Mouse (Mus musculus) liver, embryonic 14.5 days (tissue): ENCODE results near the gene Atp6v1c2. TPM values are rescaled to one million over a fixed set of nuclear protein-coding genes. Genes with fewer than 3 reads are reported as not detected.

Source experiments
- ATAC-seq: fragments of 200-750 bp; cut with Nextera tagmentation; 2 replicates; pipeline ENCODE4 v1.8.0; 2017; ENCODE audit warnings: moderate number of reproducible peaks, mild to moderate bottlenecking, moderate library complexity; ENCODE audit not compliant: insufficient read depth
- DNase-seq, 3 experiments: peaks; one replicate each; pipeline ENCODE4 v3.0.0-alpha.2; 2012 to 2013; ENCODE audit warnings: low read depth in 3 of 3, low spot score in 3 of 3
- H3K27ac ChIP-seq: fragments of 300-500 bp; sonication (generic); 2 replicates; pipeline ENCODE4 v1.5.1; 2014; ENCODE audit warnings: moderate library complexity, mild to moderate bottlenecking, control low read depth, inconsistent platforms
- H3K27me3 ChIP-seq: fragments of 300-500 bp; sonication (generic); 2 replicates; pipeline ENCODE4 v1.6.1; 2014; ENCODE audit warnings: mild to moderate bottlenecking, low read length, moderate library complexity; ENCODE audit not compliant: control insufficient read depth, insufficient read depth
- H3K36me3 ChIP-seq: fragments of 300-500 bp; sonication (generic); replicated peaks from 2 replicates; pipeline ENCODE4 v1.6.1; 2014; ENCODE audit warnings: low read depth; ENCODE audit not compliant: control insufficient read depth, insufficient read depth
- H3K4me1 ChIP-seq, 2 experiments: fragments of 200-500 bp in 1 of 2; fragments of 300-500 bp in 1 of 2; sonication (generic) in 1 of 2; replicated peaks; 2 replicates each; pipeline ENCODE4 v1.6.1; 2012 to 2014; ENCODE audit warnings: antibody characterized with exemption in 1 of 2, inconsistent platforms in 1 of 2, low read length in 1 of 2; ENCODE audit not compliant: control insufficient read depth in 2 of 2, insufficient read depth in 2 of 2
- H3K4me2 ChIP-seq: fragments of 300-500 bp; sonication (generic); 2 replicates; pipeline ENCODE4 v1.6.1; 2014; ENCODE audit warnings: low read depth, mild to moderate bottlenecking, control low read depth, moderate library complexity
- H3K4me3 ChIP-seq, 2 experiments: fragments of 200-500 bp in 1 of 2; fragments of 300-500 bp in 1 of 2; sonication (generic) in 1 of 2; 2 replicates each; pipeline ENCODE4 v1.5.1; 2012 to 2014; ENCODE audit warnings: low read depth in 2 of 2, low read length in 2 of 2, mild to moderate bottlenecking in 2 of 2, control low read depth in 1 of 2, inconsistent platforms in 1 of 2, moderate library complexity in 1 of 2; ENCODE audit not compliant: insufficient read depth in 1 of 2
- H3K9ac ChIP-seq: fragments of 300-500 bp; sonication (generic); replicated peaks from 2 replicates; pipeline ENCODE4 v1.6.1; 2014; ENCODE audit warnings: mild to moderate bottlenecking, control low read depth, moderate library complexity
- H3K9me3 ChIP-seq: fragments of 300-500 bp; sonication (generic); 2 replicates; pipeline ENCODE4 v1.6.1; 2016; ENCODE audit warnings: low read length, mixed read lengths; ENCODE audit not compliant: control insufficient read depth
- CTCF ChIP-seq: IDR thresholded peaks from 2 replicates; pipeline ENCODE4 v1.5.1; 2016; ENCODE audit warnings: antibody characterized with exemption, low read depth, control low read depth
- EP300 ChIP-seq: IDR thresholded peaks from 2 replicates; pipeline ENCODE4 v1.6.1; 2016; ENCODE audit warnings: antibody characterized with exemption, low read depth
- WGBS: fragments of 180-500 bp; shearing (Covaris S2); extraction: QIAGEN DNeasy Blood & Tissue Kit; methylation state at CpG from one replicate; pipeline ENCODE4 v1.1.7; 2014; ENCODE audit not compliant: insufficient replicate concordance; 5-methylcytosine and 5-hydroxymethylcytosine counted together
- polyA plus RNA-seq, 2 experiments: library from polyadenylated mRNA; depleted of rRNA in 1 of 2; stranded (reverse) in 1 of 2; unstranded in 1 of 2; fragments of >200 nt; fragmentation: Nextera tagmentation in 1 of 2; extraction: Ambion mirVana in 1 of 2; gene quantifications; 2 replicates each; pipeline versions ENCODE4 v1.2.1 to v1.2.3; 2012 to 2014

Atp6v1c2 gene
- polyA plus RNA-seq, 2 experiments = 0.02 TPM; not detected in 1

DNA sequence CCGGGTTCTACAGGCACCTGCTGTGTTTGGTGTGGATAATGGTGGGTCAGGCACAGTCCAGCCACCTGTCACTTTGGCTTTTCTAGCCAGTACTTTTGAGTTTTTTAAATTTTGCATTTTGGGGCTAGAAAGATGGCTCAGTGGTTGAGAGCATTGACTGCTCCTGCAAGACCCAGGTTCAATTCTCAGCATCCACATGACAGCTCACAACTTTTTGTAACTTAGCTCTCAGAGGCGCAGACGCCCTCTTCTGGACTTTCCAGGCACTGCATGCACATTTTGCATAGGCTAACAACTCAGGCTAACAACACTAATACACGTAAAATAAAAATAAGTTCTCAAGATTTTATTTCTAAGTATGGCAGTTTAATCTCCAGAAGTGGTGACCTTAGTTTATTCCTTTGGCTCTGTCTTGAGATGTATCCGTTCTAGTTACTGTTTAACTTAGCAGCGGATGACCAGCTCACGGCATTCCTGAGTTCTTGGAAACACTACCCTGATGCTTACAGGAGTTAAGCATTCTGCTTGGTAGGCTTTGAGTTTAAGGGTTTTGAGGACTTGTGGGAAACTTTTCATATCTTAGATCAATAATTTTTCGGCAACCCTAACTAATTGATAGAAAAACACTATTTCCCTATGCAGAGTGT is 42.6 kb upstream of the Atp6v1c2 start:
- ATAC-seq = no peak
- TF ChIP-seq CTCF (peak; percentile 73), EP300 (no peak)
- DNase-seq = no peak
- H3K9ac ChIP-seq = no peak overlapping the region
- H3K4me3 ChIP-seq = no peak overlapping the region
- no peak overlapping the region for H3K4me2 ChIP-seq
- no peaks in the 10 kb centered on the region for H3K4me1 ChIP-seq
- no peaks in the 10 kb centered on the region for H3K9me3 ChIP-seq
- H3K27me3 ChIP-seq = no peaks in the 10 kb centered on the region
- 78% methylated on average over 8 of the region's 8 CpGs for WGBS
- no peak overlapping the region for H3K27ac ChIP-seq
- peaks cover 26% of the 10 kb centered on the region for H3K36me3 ChIP-seq

DNA sequence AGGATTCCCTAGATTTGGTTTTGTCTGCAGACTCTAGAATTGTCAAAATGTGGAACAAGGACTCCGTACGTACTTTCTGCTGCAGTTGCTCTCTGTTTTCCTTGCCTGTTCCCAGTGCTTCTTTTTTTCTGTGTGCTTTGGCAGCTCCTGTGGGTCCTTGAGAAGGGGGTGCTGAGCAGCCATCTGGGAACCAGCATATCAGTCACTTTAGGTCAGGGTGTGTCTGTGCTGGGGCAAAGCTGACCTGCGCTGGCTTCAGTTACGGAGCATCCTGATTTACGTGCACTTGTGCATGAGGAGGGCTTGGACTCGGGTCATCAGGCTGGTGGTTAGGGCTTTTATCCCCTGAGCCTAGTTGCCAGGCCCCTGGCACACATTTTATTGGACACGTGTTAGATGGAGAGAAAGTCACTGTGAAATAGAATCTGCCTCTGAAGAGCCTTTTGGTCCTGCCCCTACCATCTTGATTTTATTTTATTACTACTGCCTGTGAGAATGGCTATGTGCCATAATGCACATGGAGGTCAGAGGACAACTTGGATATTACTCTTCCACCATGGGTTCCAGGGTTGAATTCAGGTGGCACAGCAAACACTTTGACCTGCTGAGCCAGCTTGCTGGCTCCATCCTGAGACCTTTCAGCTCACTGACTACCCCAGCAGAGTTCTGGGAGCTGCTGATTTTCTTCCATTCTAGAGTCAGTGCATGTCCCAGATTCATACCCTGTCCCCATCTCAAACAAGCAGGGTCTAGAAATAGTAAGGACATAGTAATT is 40.6 kb upstream of the Atp6v1c2 start:
- DNase-seq = no peak
- TF ChIP-seq EP300 (no peak), CTCF (no peak)
- WGBS = 80% methylated on average over 7 of the region's 7 CpGs
- H3K4me1 ChIP-seq = no peaks in the 10 kb centered on the region
- no peak overlapping the region for H3K4me2 ChIP-seq
- no peak overlapping the region for H3K9ac ChIP-seq
- H3K27me3 ChIP-seq = no peaks in the 10 kb centered on the region
- no peak for ATAC-seq
- H3K27ac ChIP-seq = no peak overlapping the region
- H3K4me3 ChIP-seq = no peak overlapping the region
- H3K36me3 ChIP-seq = peaks cover 26% of the 10 kb centered on the region
- no peaks in the 10 kb centered on the region for H3K9me3 ChIP-seq

DNA sequence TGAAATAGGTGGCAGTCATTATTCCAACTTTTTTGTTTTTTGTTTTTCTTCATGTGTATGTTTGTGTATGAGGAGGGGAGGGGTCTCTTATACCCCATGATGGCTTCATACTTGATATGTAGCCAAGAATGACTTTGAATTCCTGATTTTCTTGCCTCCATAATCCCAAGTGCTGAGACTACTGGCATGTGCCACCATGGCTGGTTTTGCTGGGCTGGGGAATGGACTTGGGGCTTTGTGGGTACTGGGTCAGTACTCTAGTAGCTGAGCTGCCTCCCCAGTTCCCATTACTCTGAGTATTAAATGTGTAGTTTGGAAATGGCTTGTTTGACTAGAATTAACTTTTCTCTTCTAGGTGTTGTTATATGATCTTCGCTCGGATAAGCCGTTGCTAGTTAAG is 40.0 kb upstream of the Atp6v1c2 start:
- Histone ChIP-seq H3K4me3 (no peak overlapping the region), H3K27me3 (no peaks in the 10 kb centered on the region), H3K9me3 (no peaks in the 10 kb centered on the region), H3K27ac (no peak overlapping the region), H3K9ac (no peak overlapping the region), H3K4me1 (no peaks in the 10 kb centered on the region), H3K4me2 (no peak overlapping the region), H3K36me3 (peaks cover 28% of the 10 kb centered on the region)
- 95% methylated on average over 3 of the region's 3 CpGs for WGBS
- TF ChIP-seq EP300 = no peak
- no peak for TF ChIP-seq CTCF
- no peak for ATAC-seq
- no peak for DNase-seq

DNA sequence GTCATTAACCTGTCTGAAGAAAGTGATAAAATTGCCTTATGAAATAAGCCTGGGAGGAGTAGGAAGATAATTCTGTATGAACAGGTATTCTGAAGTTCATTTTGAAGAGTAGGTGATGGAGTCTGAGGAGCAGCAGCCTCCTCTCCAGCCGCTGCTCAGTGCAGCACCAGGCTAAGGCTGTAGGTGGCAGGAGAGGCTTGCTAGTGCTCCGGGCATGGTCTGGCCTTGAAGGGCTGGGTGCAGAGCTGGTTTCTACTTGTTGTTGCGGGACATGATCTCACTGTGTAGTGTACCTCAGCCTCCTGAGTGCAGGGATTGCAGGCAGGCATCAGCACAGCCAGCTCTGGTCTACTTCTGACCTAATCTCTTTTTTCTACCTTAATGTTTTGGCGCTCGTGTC is 37.8 kb upstream of the Atp6v1c2 start:
- Histone ChIP-seq H3K4me3 (no peak overlapping the region), H3K9ac (no peak overlapping the region), H3K9me3 (no peaks in the 10 kb centered on the region), H3K4me1 (no peaks in the 10 kb centered on the region), H3K4me2 (no peak overlapping the region), H3K27me3 (no peaks in the 10 kb centered on the region), H3K27ac (no peak overlapping the region), H3K36me3 (peaks cover 29% of the 10 kb centered on the region)
- ATAC-seq (no peak), DNase-seq (no peak)
- TF ChIP-seq CTCF (peak; percentile 88), EP300 (no peak)
- 63% methylated on average over 5 of the region's 5 CpGs for WGBS

DNA sequence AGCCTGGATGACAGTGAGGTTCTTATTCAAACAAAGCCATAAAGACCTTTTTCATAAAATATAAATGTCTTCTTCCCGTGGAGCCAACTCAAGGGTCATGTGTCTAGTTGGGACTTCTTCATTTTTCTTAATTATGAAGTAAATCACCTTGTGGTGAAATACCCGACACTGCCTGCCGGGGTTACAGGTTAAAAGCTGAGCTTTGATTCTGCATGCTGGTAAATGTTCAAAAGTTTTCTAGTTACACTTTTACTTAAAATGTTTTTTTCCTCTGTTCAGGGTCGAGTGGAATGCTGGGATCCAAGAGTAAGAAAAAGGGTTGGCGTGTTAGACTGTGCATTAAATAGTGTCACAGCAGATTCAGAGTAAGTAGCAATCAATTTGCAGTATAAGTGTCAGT is 33.2 kb upstream of the Atp6v1c2 start:
- Histone ChIP-seq H3K4me3 (no peak overlapping the region), H3K36me3 (peaks cover 34% of the 10 kb centered on the region), H3K27ac (no peak overlapping the region), H3K9me3 (no peaks in the 10 kb centered on the region), H3K9ac (no peak overlapping the region), H3K4me2 (no peak overlapping the region), H3K27me3 (no peaks in the 10 kb centered on the region), H3K4me1 (no peaks in the 10 kb centered on the region)
- TF ChIP-seq CTCF = no peak
- TF ChIP-seq EP300 = no peak
- no peak for DNase-seq
- no peak for ATAC-seq
- 75% methylated on average over 5 of the region's 5 CpGs for WGBS
